Mouse (Mus musculus) cerebellum, adult 9-10 months (tissue): Measurements from ENCODE around the gene Tfcp2.

Source experiments
- DNase-seq: peaks from one replicate; pipeline ENCODE4 v3.0.0; 2022

Gene Tfcp2

GRCm38 (mm10) chr15:100478925-100479324 is 72.9 kb downstream of the Tfcp2 start:
- DNase-seq, result no peak

GRCm38 (mm10) chr15:100478351-100478750 is 73.5 kb downstream of the Tfcp2 start:
- no peak for DNase-seq

GRCm38 (mm10) chr15:100473926-100474503 is 77.8 kb downstream of the Tfcp2 start:
- DNase-seq, result no peak

- no peak for DNase-seq
These were observed 81.8 kb downstream of the Tfcp2 start for GRCm38 (mm10) chr15:100470037-100470436.

GRCm38 (mm10) chr15:100469189-100469545 is 82.6 kb downstream of the Tfcp2 start:
- no peak for DNase-seq

- peak; percentile 81 for DNase-seq
These were observed 83.3 kb downstream of the Tfcp2 start, which contains the start of gene Letmd1 for GRCm38 (mm10) chr15:100468295-100469188. Letmd1 (plus strand) TSS chr15:100469023.

- no peak for DNase-seq
These were observed 84.1 kb downstream of the Tfcp2 start for GRCm38 (mm10) chr15:100467738-100468137.

- DNase-seq, result no peak
These were observed 86.4 kb downstream of the Tfcp2 start for GRCm38 (mm10) chr15:100465432-100465831.

GRCm38 (mm10) chr15:100463712-100464111 is 88.1 kb downstream of the Tfcp2 start:
- DNase-seq, result peak; percentile 73

GRCm38 (mm10) chr15:100462086-100462485 is 89.7 kb downstream of the Tfcp2 start:
- no peak for DNase-seq

- DNase-seq, result no peak
These were observed 90.2 kb downstream of the Tfcp2 start for GRCm38 (mm10) chr15:100461646-100462045.

- DNase-seq, result no peak
These were observed 90.9 kb downstream of the Tfcp2 start for GRCm38 (mm10) chr15:100460942-100461341.

- DNase-seq, result peak; percentile 60
These were observed 93.8 kb downstream of the Tfcp2 start for GRCm38 (mm10) chr15:100458055-100458454.

GRCm38 (mm10) chr15:100457340-100457739 is 94.5 kb downstream of the Tfcp2 start:
- peak; percentile 65 for DNase-seq

GRCm38 (mm10) chr15:100456356-100456991 is 95.3 kb downstream of the Tfcp2 start:
- DNase-seq, result no peak

- no peak for DNase-seq
These were observed 99.3 kb downstream of the Tfcp2 start for GRCm38 (mm10) chr15:100452486-100452885.

GRCm38 (mm10) chr15:100451245-100451644 is 100.6 kb downstream of the Tfcp2 start:
- DNase-seq, result no peak

GRCm38 (mm10) chr15:100449495-100449894 is 102.3 kb downstream of the Tfcp2 start:
- DNase-seq, result no peak

- no peak for DNase-seq
These were observed 103.2 kb downstream of the Tfcp2 start for GRCm38 (mm10) chr15:100448572-100448971.
